Mouse (Mus musculus): ENCODE results near the gene Zfp804b.

Gene Zfp804b

GRCm38 (mm10) chr5:7344145-7345010 lies at the start of gene Zfp804b:
TSS of gene Zfp804b (minus strand) at chr5:7344756.
- peak; percentile 59 for DNase-seq (ENCODE audit: low read depth, low spot score)

- DNase-seq (ENCODE audit: low read depth, low spot score) = peak; percentile 85
These were observed 20.1 kb upstream of the Zfp804b start for GRCm38 (mm10) chr5:7364616-7365015.

- DNase-seq (ENCODE audit: low read depth, low spot score) = peak; percentile 58
These were observed 444 bp upstream of the Zfp804b start for GRCm38 (mm10) chr5:7345011-7345389.

- DNase-seq (ENCODE audit: low read depth, low spot score) = no peak
These were observed 19.0 kb downstream of the Zfp804b start for GRCm38 (mm10) chr5:7325594-7325993.

- DNase-seq (ENCODE audit: low read depth, low spot score) = no peak
These were observed 40.7 kb downstream of the Zfp804b start, which contains the start of gene Tex47 for GRCm38 (mm10) chr5:7303819-7304218. TSS of gene Tex47 (plus strand) at chr5:7304119.

- no peak for DNase-seq (ENCODE audit: low read depth, low spot score)
These were observed 41.6 kb downstream of the Zfp804b start for GRCm38 (mm10) chr5:7302969-7303368.

- no peak for DNase-seq (ENCODE audit: low read depth, low spot score)
These were observed 60.2 kb downstream of the Zfp804b start for GRCm38 (mm10) chr5:7284336-7284735.

- peak; percentile 35 for DNase-seq (ENCODE audit: low read depth, low spot score)
These were observed 67.7 kb downstream of the Zfp804b start for GRCm38 (mm10) chr5:7276659-7277455.

GRCm38 (mm10) chr5:7177589-7177988 lies 167.0 kb downstream of the Zfp804b start:
- DNase-seq (ENCODE audit: low read depth, low spot score) = no peak

GRCm38 (mm10) chr5:7139658-7140057 lies 204.9 kb downstream of the Zfp804b start:
- no peak for DNase-seq (ENCODE audit: low read depth, low spot score)

- DNase-seq (ENCODE audit: low read depth, low spot score) = no peak
These were observed 242.2 kb downstream of the Zfp804b start for GRCm38 (mm10) chr5:7102387-7102786.

- DNase-seq (ENCODE audit: low read depth, low spot score) = no peak
These were observed 270.5 kb downstream of the Zfp804b start for GRCm38 (mm10) chr5:7073936-7074631.

GRCm38 (mm10) chr5:7007468-7007867 lies 337.1 kb downstream of the Zfp804b start:
- DNase-seq (ENCODE audit: low read depth, low spot score) = no peak

- no peak for DNase-seq (ENCODE audit: low read depth, low spot score)
These were observed 360.6 kb downstream of the Zfp804b start for GRCm38 (mm10) chr5:6983993-6984392.

- no peak for DNase-seq (ENCODE audit: low read depth, low spot score)
These were observed 409.7 kb downstream of the Zfp804b start for GRCm38 (mm10) chr5:6934837-6935236.

- no peak for DNase-seq (ENCODE audit: low read depth, low spot score)
These were observed 433.3 kb downstream of the Zfp804b start for GRCm38 (mm10) chr5:6911290-6911689.

- no peak for DNase-seq (ENCODE audit: low read depth, low spot score)
These were observed 463.2 kb downstream of the Zfp804b start for GRCm38 (mm10) chr5:6881396-6881795.

GRCm38 (mm10) chr5:6871566-6871965 lies 473.0 kb downstream of the Zfp804b start:
- DNase-seq (ENCODE audit: low read depth, low spot score) = no peak

- no peak for DNase-seq (ENCODE audit: low read depth, low spot score)
These were observed 473.6 kb downstream of the Zfp804b start for GRCm38 (mm10) chr5:6870970-6871369.

- peak; percentile 97 for DNase-seq (ENCODE audit: low read depth, low spot score)
These were observed 549.2 kb downstream of the Zfp804b start for GRCm38 (mm10) chr5:6795396-6795795.

GRCm38 (mm10) chr5:6769357-6769892 lies 575.1 kb downstream of the Zfp804b start:
- DNase-seq (ENCODE audit: low read depth, low spot score) = no peak

Data from R1 (cell line).